Mouse (Mus musculus) layer of hippocampus, adult 9-10 months (tissue): ENCODE data around the gene Plekhg6.

ENCODE experiments used
- DNase-seq: peaks from one replicate; pipeline ENCODE4 v3.0.0; 2022; ENCODE audit warnings: low spot score

Gene Plekhg6

DNA sequence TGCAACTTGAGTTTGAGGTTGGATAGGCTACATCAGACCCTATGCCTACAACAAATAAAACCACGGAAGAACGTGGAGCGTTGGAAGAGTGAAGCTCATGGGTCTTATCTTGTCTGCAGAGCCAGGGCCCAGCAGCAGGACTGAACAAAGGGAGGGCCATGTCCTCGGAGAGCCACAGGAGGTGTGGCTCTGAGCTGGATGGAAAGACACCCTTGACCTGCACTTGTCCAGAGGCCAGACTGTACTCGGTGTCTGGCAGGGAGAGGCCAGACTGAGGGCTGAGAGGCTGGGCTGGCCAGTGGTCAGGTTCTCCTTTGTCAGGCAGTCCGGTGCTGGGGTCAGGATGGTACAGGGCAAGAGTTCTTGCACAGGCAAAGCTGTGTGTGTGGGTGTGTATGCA lies 55.3 kb downstream of the Plekhg6 start:
- DNase-seq = no peak

- no peak for DNase-seq
These were observed 57.0 kb downstream of the Plekhg6 start for GRCm38 (mm10) chr6:125323547-125323946.

GRCm38 (mm10) chr6:125322794-125323193 lies 57.8 kb downstream of the Plekhg6 start:
- no peak for DNase-seq

DNA sequence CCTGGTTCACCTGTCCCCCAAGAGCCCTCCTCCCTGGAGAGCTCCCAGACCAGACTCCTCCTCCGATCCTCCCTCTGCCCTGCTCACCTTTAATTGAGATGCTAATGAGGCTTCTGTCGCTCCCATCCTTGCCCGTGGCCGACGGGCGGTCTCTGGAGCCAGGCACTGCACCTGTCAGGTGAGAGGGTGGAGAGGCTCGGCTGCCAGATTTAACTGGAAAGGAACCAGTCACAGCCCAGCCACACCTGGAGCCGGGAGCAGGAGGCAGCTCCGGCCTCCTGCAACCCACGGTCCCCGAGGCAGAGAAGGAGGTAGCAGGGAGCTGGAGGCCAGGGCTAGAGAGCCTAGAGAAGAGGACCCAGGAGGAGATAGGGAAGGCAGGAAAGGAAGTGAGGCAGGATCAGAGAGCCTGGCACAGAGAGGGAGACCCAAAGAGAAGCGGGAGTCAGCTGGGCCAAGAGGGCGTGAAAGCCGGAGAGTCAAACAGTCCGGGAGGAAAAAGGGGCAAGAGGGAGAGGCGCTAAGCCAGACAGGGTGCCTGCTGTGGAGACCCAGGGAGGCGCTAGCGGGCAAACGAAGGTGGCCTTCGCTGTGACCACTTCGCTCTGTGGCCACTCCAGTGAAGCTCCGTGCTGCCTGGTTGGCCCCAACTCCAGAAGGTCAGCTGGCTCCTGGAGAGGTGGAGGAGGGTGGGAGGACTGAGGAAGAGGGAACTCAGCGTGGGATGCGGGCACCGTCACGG lies 59.3 kb downstream of the Plekhg6 start:
- DNase-seq = no peak

DNA sequence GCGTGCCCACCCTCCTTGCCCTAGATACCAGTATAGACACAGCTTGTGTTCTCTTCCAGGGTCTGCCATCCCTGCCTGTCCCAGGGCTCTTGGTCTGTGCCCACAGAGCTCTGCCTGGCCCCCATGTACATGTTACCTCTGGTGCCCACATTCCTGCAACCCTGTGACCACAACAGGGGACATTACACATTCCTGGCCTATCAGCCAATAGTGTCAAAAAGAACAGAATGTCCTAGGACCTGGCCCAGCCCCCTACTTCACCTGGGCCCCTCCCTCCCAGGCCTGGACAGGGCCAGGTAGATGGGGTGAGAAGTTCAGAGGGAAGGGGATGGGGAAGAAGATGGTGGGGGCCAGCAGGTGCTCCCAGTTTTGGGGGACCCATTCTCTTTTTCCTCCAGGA lies 60.3 kb downstream of the Plekhg6 start, which contains the start of gene Scnn1a:
Scnn1a (plus strand) TSS at position 337 of the 400 bp plus-strand sequence.
- no peak for DNase-seq

DNA sequence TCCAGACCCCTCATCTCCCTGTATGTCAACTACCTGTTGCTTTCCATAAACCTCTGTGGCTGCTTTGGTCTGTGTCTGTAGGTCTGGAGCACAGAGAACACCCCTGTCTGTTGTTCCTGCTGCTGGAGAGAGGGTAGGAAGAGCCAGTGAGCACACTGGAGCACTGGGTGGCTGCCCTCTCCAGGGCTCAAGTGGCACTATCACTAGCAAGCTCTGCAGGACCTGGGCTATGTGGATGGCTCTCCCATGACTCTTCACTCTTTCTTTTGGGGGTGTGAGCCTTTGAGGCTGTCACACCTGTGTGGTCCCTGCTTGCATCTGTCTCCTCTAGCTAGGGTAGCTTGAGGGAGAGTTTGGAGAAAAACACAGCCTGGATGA lies 60.7 kb downstream of the Plekhg6 start:
- DNase-seq = no peak

DNA sequence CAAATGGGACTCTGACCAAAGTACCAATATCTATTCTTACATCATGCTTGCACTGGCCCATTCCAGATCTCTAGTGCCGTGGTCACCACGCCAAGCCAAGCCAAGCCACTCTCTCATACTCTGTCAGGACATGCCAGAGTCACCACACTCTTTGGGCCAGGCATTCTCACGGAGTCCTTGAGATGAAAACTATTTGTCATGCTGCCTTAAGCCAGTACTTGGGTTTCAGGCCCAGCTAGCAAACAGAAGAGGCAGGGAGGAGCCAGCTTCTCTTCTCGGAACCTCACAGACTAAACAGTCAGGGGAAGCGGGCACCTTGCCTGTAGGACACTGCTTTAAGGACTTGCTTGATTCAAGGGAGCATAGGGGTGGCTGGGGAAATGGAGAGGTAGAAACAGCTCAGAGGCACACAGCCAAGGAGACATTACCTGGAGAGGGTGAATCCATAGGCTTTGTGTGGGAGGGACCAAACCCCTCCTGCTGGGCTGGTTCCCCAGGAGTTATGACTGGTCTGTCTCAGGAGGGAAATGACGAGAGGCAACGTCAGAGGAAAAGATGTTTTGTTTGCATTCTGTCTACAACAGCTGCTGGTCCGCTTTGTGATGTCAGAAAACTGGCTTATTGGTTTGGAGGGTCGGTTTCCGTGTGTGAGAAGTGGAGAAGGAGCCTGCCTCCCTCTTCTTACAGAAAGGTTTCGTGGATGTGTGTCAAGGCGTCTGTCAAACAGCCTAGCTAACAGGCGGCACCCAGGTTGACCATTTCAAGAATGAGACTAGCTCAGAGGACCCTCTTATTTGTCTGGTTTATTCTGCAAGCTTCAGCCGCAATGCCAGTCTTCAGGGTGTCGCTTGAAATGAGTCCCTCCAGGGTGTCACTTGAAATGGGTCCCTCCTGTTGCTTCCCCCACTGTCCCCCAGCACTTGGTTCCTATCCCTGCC lies 61.3 kb downstream of the Plekhg6 start:
- no peak for DNase-seq

GRCm38 (mm10) chr6:125317077-125317476 lies 63.5 kb downstream of the Plekhg6 start:
- no peak for DNase-seq

DNA sequence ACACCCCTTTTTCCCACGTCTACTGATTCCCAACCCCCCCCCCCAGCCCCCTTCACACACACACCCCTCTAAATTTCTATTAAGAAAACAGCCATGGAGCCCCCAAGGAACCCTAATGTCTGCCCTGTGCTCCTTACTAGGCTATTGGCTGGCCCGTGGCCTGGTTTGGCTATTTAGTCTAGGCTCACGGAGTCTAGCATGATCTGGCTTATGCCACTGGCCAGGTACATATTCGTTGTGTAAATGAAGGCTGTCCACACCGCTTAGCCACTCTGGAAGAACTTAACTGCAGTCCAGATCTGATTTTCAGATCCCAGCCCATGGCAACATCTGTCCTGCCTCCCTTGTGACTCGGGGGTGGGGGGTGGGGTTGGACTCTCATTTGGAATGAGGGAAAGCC lies 65.8 kb downstream of the Plekhg6 start:
- DNase-seq = no peak

DNA sequence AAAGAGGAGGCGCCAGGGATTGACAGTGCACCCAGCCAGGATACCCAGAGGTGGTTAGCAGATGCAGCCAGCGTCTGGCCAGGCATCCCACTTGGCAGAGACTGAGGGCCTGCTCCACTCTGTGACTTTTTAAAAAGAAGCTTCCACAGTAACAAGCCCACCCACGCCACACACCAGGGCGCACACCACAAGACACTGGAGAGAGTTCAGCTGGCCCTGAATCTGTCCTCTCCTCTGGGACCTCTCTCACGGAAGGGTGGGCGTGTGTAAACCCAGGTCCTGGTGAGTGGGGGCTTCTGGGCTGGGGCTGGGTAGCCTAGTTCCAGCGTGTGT lies 66.4 kb downstream of the Plekhg6 start:
- no peak for DNase-seq

- DNase-seq = no peak
These were observed 66.9 kb downstream of the Plekhg6 start, which contains the start of gene Ltbr for GRCm38 (mm10) chr6:125313546-125314230. Gene Ltbr (minus strand): TSS chr6:125313885.
